8 mouse cellular contexts compared by ENCODE assay signal in genomic region chr10:128210954-128211353, GRCm38 (mm10). TPM values are rescaled to one million over a fixed set of nuclear protein-coding genes. Genes with fewer than 3 reads are reported as not detected.
A peak's percentile ranks its signal among the peaks of the same experiment; 100 is the strongest.
DNase-seq lines count a peak whose midpoint lies in the region; ATAC-seq lines count a peak whose summit lies in the region.

No protein-coding gene starts in this region.

- peaks cover 21% of the 10 kb centered on the region for H3K4me1 ChIP-seq in hindbrain, embryonic 10.5 days (replicated peaks)
- H3K4me1 ChIP-seq in liver, embryonic 12.5 days = peaks cover 31% of the 10 kb centered on the region
- peaks cover 15% of the 10 kb centered on the region for H3K4me1 ChIP-seq in stomach, embryonic 15.5 days

- H3K36me3 ChIP-seq in hindbrain, embryonic 10.5 days = peaks cover 15% of the 10 kb centered on the region
- peaks cover 13% of the 10 kb centered on the region for H3K36me3 ChIP-seq in liver, embryonic 12.5 days
- 0 out of 2 replicates have a peak, but pooled peaks cover 2% of the 10 kb centered on the region for H3K36me3 ChIP-seq in stomach, embryonic 15.5 days

- peak overlapping the region; percentile 85 for H3K27ac ChIP-seq in hindbrain, embryonic 10.5 days
- 0 out of 2 replicates have a peak overlapping the region, but pooled peaks have one; percentile 22 for H3K27ac ChIP-seq in liver, embryonic 12.5 days
- no peak overlapping the region for H3K27ac ChIP-seq in stomach, embryonic 15.5 days

- WGBS in hindbrain, embryonic 10.5 days = 38% methylated on average over 14 of the region's 14 CpGs
- 17% methylated on average over 14 of the region's 14 CpGs for WGBS in liver, embryonic 12.5 days (ENCODE audit: insufficient replicate concordance)
- 20% methylated on average over 14 of the region's 14 CpGs for WGBS in stomach, embryonic 15.5 days

- peak overlapping the region; percentile 77 for H3K9ac ChIP-seq in liver, embryonic 12.5 days
- peak overlapping the region; percentile 60 for H3K9ac ChIP-seq in stomach, embryonic 15.5 days

- peaks cover 16% of the 10 kb centered on the region for H3K27me3 ChIP-seq in hindbrain, embryonic 10.5 days (ENCODE audit: insufficient read depth, poor library complexity, severe bottlenecking)
- peaks cover 14% of the 10 kb centered on the region for H3K27me3 ChIP-seq in liver, embryonic 12.5 days (replicated peaks)
- no peaks in the 10 kb centered on the region for H3K27me3 ChIP-seq in stomach, embryonic 15.5 days (replicated peaks)

- H3K9me3 ChIP-seq in hindbrain, embryonic 10.5 days = no peaks in the 10 kb centered on the region
- no peaks in the 10 kb centered on the region for H3K9me3 ChIP-seq in liver, embryonic 12.5 days (replicated peaks)
- H3K9me3 ChIP-seq in stomach, embryonic 15.5 days = no peaks in the 10 kb centered on the region

- peak overlapping the region; percentile 72 for H3K4me3 ChIP-seq in hindbrain, embryonic 10.5 days
- H3K4me3 ChIP-seq in liver, embryonic 12.5 days = peak overlapping the region; percentile 78
- H3K4me3 ChIP-seq in stomach, embryonic 15.5 days (replicated peaks) = peak overlapping the region; percentile 72

- ATAC-seq in liver, embryonic 12.5 days = 0 out of 2 replicates have a peak, but pooled peaks have one; percentile 14
- ATAC-seq in stomach, embryonic 15.5 days (ENCODE audit: insufficient read depth, low FRiP score, low read depth) = no peak

- peak overlapping the region; percentile 95 for H3K4me2 ChIP-seq in liver, embryonic 12.5 days
- peak overlapping the region; percentile 85 for H3K4me2 ChIP-seq in stomach, embryonic 15.5 days

- DNase-seq in cerebellum, postnatal 14 days = peak; percentile 24 to 28
- DNase-seq in cerebellum, adult 9-10 months = no peak
- peak; percentile 16 for DNase-seq in urinary bladder, postnatal 25 days (ENCODE audit: low spot score)
- DNase-seq in urinary bladder, adult 2 months (ENCODE audit: low spot score) = no peak
- DNase-seq in hindbrain, embryonic 10.5 days (ENCODE audit: low spot score) = no peak
- no peak for DNase-seq in layer of hippocampus, adult 8-10 months (ENCODE audit: low spot score in 2 of 2)

RNA-seq across cellular contexts. Expression of gene Spryd4, which starts 0.7 kb away (rescaled TPM):
- polyA plus RNA-seq in urinary bladder, adult 2 months (2012; rRNA removed) = 12.1 and 14.4 TPM in 2 replicates
- 27.3 and 27.5 TPM in 2 replicates for polyA plus RNA-seq in hindbrain, embryonic 10.5 days (2016; fragmentation: Nextera tagmentation; extraction: Ambion mirVana)
- polyA plus RNA-seq in liver, embryonic 12.5 days (2016; fragmentation: Nextera tagmentation; extraction: Ambion mirVana) = 24.1 and 25.1 TPM in 2 replicates
- polyA plus RNA-seq in stomach, embryonic 15.5 days (2015; fragmentation: Nextera tagmentation; extraction: Ambion mirVana) = 31.1 and 34.6 TPM in 2 replicates
- total RNA-seq in layer of hippocampus, adult 8-10 months (2022) = 10 to 100 TPM in 1 of 4 experiments, 1 to 10 TPM in 3; 9.2 to 10.3 (median 9.6) TPM

RNA-seq across cellular contexts. Expression of gene Mip, which starts 14.7 kb away (rescaled TPM):
- not detected in 2 replicates for polyA plus RNA-seq in urinary bladder, adult 2 months (2012; rRNA removed)
- 0.22 and 0.24 TPM in 2 replicates for polyA plus RNA-seq in hindbrain, embryonic 10.5 days (2016; fragmentation: Nextera tagmentation; extraction: Ambion mirVana)
- polyA plus RNA-seq in liver, embryonic 12.5 days (2016; fragmentation: Nextera tagmentation; extraction: Ambion mirVana) = not detected in 2 replicates
- 0.14 TPM in 1 of 2 replicates, not detected in the other for polyA plus RNA-seq in stomach, embryonic 15.5 days (2015; fragmentation: Nextera tagmentation; extraction: Ambion mirVana)
- total RNA-seq in layer of hippocampus, adult 8-10 months (2022) = not detected

RNA-seq across cellular contexts. Expression of gene Gls2, which starts 16.7 kb away (rescaled TPM):
- polyA plus RNA-seq in urinary bladder, adult 2 months (2012; rRNA removed) = 1.5 TPM in 2 replicates
- polyA plus RNA-seq in hindbrain, embryonic 10.5 days (2016; fragmentation: Nextera tagmentation; extraction: Ambion mirVana) = 0.57 and 0.93 TPM in 2 replicates
- polyA plus RNA-seq in liver, embryonic 12.5 days (2016; fragmentation: Nextera tagmentation; extraction: Ambion mirVana) = 1.8 and 2.8 TPM in 2 replicates
- 4.3 and 5.2 TPM in 2 replicates for polyA plus RNA-seq in stomach, embryonic 15.5 days (2015; fragmentation: Nextera tagmentation; extraction: Ambion mirVana)
- 10 to 100 TPM; 24.4 to 33.2 (median 24.6) TPM for total RNA-seq in layer of hippocampus, adult 8-10 months (2022)

RNA-seq across cellular contexts. Expression of gene Timeless, which starts 20.9 kb away (rescaled TPM):
- 6.4 and 6.7 TPM in 2 replicates for polyA plus RNA-seq in urinary bladder, adult 2 months (2012; rRNA removed)
- 65.9 and 89.7 TPM in 2 replicates for polyA plus RNA-seq in hindbrain, embryonic 10.5 days (2016; fragmentation: Nextera tagmentation; extraction: Ambion mirVana)
- polyA plus RNA-seq in liver, embryonic 12.5 days (2016; fragmentation: Nextera tagmentation; extraction: Ambion mirVana) = 45.2 and 46.5 TPM in 2 replicates
- polyA plus RNA-seq in stomach, embryonic 15.5 days (2015; fragmentation: Nextera tagmentation; extraction: Ambion mirVana) = 43.7 and 46.4 TPM in 2 replicates
- total RNA-seq in layer of hippocampus, adult 8-10 months (2022) = 1 to 10 TPM; 5.7 to 8.0 (median 7.4) TPM

RNA-seq across cellular contexts. Expression of gene Rbms2, which starts 30.9 kb away (rescaled TPM):
- polyA plus RNA-seq in urinary bladder, adult 2 months (2012; rRNA removed) = 88.2 and 97.5 TPM in 2 replicates
- 25.7 and 28.6 TPM in 2 replicates for polyA plus RNA-seq in hindbrain, embryonic 10.5 days (2016; fragmentation: Nextera tagmentation; extraction: Ambion mirVana)
- polyA plus RNA-seq in liver, embryonic 12.5 days (2016; fragmentation: Nextera tagmentation; extraction: Ambion mirVana) = 8.7 and 10.1 TPM in 2 replicates
- polyA plus RNA-seq in stomach, embryonic 15.5 days (2015; fragmentation: Nextera tagmentation; extraction: Ambion mirVana) = 27.3 and 29.8 TPM in 2 replicates
- total RNA-seq in layer of hippocampus, adult 8-10 months (2022) = 10 to 100 TPM; 12.1 to 19.4 (median 16.5) TPM

Comparison
In these comparisons a context has a peak if more than half of its experiments do, and no peak if none do; other contexts are left out.
1. DNase-seq: peak in cerebellum, postnatal 14 days (2 of 2) and urinary bladder, postnatal 25 days (single experiment); none in cerebellum, adult 9-10 months (single experiment), urinary bladder, adult 2 months (single experiment), hindbrain, embryonic 10.5 days (single experiment) and layer of hippocampus, adult 8-10 months (0 of 2).
2. Peak in every context shown above with its lines, with median percentiles within 50 percentile points of each other: H3K4me3 ChIP-seq.